Mouse (Mus musculus) kidney, postnatal 25 days (tissue): Measurements from ENCODE around the gene Dock4.
A peak's percentile ranks its signal among the peaks of the same experiment; 100 is the strongest.

ENCODE experiments used
- DNase-seq, 2 experiments: peaks; one replicate each; pipeline ENCODE4 v3.0.0; 2021; ENCODE audit warnings: mixed read lengths in 2 of 2

Dock4 gene

DNA sequence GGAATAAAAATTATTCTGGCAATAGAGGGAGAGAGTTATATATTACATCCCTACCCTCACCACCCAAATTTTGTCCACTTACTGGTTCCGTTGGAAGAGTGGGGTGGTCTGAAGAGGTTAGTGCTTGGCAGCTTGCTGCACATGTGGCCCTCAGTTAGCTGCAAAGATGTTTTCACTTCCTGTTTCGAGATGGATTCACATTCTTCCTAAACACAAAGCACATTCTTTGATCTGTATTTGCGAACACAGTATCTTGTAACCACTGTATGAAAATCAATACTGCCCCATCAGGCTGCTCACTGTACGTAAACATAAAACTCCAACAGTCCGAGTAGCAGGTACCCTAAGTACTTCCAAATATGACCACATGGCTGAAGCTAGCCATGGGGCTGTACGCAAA is 335.8 kb downstream of the Dock4 start:
- no peak for DNase-seq

DNA sequence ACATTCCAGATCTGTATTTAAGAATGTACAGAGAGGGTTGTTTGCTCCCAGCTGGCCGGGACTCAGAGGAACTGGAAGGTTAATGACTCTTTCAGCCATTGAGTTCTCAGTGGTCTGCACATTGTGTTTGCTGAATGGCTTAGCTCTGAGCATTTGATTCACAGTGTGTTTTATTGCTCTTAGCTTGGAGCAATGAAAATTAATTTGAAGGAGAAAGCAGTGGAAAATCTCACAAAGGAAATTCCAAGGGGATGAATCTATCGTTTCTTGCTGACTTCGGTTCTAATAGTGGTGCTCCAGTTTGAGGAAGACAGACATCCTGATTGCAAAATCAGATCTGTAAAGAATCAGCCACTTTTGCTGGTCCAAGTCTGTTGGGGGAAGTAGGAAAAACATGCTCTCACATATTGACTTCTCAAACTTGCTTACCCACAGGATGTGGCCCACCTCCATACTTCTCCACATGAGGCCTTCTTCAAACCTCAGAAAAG is 342.9 kb downstream of the Dock4 start:
- DNase-seq: peak in 1 of 2 experiments; percentile 31

DNA sequence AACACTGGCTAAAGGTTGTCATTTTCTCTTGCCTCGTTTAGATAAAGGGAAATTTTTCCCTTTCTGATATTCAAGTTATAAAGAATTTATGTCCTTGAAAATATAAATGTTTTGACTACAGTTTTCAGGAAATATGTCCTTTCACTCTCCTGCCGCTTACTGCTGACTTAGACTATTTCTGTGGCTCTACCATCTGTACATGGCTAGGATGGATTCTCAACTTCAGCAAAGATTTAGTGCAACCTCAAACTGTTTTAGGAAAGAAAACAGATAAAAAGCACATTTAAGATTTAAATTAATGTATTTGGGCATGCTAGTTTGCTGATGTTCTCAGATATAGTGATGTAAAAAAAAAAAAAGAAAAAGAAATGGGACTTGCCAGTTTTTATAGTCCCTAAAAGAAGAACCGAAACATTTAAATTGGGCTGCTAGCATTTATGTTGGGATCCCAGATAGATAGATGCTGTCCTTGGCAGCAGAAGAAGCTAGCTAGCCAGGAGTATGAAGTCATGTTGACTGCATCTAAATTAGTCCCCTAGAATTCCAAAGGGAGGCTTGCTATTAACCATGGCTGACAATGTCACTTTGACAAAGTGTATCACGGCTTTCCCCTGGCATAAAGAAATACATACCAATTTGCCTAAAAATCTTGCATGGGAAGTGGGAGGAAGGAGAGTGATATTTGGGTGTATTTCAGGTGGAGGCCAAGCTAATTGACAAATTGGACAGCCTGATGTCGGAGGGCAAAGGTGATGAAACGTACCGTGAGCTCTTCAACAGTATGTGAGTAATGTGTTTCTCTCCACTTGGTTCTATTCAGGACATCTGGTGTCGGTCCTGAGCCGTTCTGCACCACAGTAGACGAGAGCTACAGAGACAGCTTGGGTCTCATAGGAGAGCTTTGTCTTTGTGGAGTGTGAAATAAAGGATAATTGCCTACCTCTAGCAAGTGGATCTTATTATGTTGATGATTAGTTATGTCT is 343.9 kb downstream of the Dock4 start:
- no peak for DNase-seq

DNA sequence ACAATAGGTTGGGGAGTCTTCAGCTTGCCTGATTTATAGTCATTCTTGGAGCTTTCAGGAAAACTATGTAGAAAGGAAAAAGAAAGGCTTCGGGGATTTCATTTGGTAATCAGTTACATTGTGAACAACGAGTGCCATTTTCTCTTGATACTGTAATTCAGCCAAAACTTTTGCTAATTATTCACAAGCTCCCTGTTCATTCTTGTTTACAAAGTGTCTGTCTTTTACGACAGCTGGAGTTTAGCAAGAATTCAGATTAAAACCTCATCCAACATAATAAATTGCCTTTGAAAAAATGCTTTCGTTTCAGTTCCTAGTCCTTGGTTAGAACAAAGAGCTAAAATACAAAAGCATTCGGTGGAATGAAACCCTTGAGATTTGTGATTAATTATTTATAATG is 345.5 kb downstream of the Dock4 start:
- DNase-seq: no peak

DNA sequence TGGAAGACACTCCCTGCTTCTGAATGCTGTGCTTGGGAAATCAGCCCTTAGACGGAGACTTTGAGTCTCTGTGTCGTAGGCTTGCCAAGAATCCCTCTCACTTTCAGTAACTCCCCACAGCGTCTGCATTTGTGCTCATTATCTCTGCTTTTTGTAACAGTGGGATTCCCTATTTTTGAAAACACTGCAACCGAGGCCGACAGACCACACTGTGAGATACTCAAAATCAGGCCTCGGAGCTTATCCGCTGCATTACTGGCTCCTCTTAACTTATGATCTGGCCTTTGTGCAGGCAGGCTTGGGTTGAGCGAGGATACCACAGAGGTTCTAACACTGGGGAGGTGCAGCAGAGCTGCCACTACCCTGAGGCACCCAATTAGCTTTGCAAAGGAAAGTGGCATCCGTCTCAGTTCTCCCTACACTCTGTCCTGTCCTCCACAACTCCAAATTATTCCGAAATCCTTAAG is 346.5 kb downstream of the Dock4 start:
- DNase-seq: no peak

DNA sequence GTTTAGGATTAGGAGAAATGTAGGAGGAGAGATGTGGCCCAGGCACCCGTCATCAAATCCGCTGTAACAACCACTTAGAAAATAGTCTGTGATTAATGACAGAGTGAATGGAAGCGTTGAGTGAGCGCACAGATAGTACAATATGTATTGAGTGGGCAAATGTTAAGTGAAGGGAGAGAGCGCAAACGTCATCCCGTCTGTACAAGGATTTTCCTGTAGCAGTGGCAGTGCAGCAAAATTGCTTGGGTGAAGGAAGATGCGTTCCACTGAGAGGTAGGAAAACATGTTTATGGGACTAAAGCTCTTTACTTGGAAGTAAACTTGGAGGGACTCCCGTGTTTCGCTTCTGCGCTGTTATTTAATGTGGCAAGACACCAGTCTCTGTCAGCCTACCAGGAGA is 348.3 kb downstream of the Dock4 start:
- no peak for DNase-seq

DNA sequence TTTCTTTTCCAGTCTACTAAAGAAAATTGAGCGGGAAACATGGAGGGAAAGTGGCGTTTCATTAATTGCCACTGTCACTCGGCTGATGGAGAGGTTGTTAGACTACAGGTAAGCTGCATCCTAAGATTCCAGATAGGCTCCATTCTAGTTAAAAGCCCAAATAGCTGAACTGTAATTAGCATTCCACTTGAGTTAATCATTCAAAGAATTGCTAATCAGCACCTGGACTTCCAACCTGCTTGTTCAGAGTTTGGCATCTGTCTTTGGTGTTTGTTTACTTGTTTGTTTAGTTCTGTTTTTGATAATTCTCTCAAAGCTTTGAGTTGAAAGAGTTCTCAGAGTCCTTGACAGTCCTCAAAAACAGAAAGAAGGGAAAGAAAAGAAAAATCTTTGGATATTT is 349.0 kb downstream of the Dock4 start:
- DNase-seq: no peak

DNA sequence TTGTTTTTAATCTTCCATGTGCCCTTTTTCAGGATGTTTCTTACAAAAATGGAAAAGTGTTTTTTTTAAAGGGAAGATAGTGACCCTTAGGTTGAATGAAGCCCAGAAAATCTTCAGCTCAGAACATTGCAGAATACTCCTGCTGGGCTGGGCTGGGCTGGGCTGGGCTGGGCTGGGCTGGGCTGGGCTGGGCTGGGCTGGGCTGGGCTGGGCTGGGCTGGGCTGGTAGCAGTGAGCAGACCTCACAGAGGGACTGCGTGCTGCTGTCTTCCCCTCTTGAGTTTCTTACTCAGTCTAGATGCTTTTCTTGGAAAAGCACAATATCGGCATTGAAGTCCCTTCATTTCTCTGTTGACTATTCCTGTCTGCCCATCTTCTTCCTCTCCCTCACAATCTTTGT is 350.0 kb downstream of the Dock4 start:
- no peak for DNase-seq

DNA sequence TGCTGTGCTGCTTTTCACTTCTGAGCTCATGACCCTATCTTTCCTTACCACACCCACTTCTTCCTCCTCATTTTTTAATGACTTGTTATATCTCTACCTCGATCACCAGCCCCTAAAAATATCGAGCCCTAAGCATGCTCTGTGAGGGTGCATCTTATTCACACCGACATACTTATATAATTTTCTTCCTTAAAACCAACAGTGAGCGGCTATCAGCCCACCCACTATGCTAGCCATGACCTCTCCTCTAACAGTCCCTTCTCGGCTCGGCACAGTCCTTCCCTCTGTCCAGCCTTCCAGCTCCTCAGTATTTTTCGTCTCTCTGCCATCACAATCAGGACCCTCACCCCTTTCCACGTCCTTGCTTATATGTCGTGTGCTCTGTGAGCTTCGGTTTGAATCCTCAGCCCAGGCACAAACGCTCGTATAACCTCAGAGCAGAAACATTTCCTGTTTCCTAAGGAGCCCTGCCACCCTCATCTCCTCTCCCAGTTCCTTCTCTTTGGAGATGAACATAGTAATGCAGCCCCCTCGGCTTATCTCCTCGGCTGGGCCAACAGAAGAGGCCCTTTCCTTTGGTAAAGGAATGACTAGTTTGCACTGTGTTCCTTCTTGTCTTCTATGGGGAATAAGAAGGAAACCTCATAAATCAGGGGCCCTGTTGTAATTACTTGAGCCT is 351.2 kb downstream of the Dock4 start:
- DNase-seq: no peak

DNA sequence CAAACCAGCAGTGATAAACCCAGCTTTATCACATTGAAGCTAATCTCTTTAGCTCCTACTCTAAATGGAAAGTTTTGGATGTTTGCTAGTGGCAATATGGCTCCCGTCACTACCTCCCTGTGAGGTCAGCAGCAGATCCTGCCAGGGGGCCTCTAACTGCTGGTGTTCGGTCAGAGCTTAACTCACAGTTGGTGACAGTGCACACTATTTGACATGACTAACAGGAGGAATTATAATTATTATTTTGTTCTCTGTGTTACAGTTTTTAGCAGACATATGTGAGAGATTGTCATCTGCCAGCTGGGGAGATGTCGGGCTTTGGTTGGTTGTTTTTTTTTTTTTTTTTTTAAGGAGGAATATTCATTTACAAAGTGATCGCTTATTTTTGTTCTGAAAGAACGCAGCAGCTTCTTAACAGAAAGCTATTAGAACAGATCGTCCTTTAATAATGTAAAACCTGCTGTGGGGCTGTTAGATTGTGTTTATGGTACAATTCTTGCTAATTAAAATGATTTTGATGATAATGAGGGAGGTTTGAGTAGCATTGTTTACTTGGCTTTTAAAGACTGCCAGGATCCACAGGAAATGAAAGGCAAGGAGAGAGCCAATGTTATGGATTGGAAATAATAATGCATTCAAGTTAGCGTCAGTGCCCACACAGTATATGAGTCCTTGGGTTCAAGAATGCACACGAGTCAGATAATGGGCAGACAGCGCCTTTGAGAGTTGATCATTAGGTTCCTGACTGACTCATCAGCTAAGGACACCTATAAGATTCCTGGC is 352.0 kb downstream of the Dock4 start:
- peak in 1 of 2 experiments; percentile 29 for DNase-seq

DNA sequence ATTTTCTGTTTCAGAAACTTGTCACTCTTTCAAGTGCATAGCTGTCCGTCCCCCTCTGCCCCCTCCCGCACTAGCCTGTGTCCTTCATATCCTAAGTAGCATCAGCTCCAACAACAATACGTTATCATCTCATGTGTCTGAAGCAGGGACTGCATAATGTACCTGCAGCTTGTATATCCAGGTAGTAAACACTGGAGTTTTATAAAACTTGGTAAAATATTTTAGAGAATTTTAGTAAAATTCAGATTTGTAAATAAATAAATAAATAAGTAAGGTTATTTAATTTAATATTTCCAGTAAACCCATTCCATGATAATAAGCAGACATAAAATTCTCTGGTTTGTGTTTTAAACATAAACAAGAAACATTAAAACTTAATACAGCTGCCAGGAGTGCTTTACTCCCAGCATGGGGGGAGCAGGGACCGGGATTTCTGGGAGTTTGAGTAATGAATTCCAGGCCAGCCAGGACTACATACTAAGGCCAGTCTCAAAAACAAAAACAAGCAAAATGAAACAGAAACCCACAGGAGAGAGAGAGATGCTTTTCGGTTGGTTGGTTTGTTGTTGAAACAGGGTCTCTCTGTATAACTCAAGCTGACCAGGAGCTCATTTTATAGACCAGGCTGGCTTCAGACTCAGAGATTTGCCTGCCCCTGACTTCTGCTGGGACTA is 352.7 kb downstream of the Dock4 start:
- no peak for DNase-seq

DNA sequence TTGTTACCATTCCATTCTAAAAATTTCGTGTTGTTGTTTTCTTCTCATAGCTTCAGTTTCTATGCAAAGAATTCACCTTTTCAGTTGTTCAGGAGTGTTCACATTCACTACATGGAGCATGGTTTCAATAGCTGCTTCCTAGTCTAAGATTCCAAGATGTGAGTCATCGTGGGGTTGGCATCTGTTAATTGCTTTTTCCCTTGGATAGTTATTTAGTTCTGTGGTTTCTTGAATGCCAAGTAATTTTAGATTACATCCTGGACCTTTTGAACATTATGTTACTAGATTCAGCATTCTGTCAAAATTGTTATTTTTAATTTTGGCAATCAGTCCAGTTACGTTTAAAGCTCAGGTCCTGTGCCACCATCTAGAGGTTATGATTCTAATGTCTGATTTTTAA is 355.7 kb downstream of the Dock4 start:
- DNase-seq: no peak

DNA sequence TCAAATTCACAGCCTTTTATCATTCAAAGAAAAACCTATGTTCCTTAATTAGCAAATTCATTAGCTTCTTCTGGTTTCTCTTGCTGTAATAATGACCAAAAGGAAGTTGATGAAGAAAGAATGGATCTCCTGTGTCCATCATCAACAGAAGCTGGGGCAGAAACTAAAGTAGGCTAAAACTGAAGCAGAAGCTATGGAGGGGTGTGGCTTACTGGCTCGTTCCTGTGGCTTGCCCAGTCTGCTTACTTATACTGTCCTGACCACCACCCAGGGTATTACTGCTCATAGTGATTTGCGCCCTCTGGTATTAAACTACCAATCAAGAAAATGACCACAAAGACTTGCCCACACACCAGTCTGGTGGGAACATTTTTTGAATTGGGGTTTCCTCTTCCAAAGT is 359.5 kb downstream of the Dock4 start:
- no peak for DNase-seq

DNA sequence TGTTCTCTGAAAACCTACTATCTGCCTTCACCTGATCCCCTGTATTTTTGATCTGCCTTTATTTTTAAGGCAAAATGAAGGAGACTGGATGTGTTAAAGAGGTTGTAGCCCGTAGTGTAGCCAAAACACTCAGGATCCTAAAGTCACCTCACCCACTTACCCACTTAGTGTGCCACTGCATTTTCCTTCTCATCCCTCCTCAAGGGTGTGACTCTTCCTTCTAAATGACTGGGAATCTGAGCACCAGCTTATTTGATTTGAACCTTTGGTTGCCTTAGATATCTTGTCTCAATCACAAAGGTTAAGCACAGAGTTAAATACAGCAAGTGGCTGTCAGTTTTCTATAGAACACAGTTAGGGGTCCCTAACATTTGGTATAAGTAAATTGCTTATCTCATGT is 362.2 kb downstream of the Dock4 start:
- no peak for DNase-seq

DNA sequence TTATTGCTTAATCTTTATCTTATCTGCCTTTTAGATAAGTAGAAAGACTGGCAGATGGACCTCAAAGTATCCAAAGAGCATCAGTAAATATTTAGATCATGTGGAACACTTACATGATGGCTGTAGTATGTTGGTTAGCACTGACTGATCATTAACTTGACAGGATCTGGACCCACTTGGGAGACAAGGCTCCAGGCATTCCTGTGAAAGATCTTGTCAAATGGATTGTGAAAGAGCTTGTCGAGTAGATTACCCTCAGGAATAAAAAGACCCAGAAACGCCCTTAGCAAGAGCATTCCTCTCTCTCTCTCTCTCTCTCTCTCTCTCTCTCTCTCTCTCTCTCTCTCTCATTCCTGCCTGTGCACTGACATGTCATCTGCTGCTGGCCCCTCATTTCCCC is 367.7 kb downstream of the Dock4 start:
- no peak for DNase-seq

DNA sequence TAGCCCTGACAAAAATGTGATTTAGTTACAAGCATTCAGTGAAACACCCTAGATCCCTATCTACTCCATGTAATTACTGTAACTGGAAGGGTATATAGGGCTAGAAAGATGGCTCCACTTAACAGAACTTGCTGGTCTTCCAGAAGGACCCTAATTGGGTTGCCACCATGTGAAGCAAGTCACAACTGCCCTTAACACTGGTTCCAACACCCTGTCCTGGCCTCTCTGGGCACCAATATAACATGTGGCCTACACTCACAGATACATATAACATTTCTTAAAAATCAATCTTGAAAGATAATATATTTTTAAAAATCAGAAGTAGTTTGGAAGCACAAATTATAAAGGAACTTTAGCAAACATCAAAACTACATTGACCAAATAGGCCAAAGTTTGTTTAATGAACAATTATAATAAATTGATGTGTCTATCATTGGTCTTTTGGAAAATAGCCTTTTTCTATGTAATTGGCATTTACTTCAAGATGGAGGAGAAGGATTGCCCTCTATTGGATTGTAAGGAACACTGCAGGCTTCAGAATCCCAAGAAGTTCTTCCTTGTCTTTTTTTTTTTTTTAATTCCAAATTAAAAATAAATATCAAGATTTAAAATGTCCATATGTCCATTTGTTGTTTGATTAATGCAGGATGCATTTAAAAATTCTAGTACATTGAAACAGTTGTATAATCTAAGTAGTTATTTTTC is 369.1 kb downstream of the Dock4 start:
- no peak for DNase-seq

DNA sequence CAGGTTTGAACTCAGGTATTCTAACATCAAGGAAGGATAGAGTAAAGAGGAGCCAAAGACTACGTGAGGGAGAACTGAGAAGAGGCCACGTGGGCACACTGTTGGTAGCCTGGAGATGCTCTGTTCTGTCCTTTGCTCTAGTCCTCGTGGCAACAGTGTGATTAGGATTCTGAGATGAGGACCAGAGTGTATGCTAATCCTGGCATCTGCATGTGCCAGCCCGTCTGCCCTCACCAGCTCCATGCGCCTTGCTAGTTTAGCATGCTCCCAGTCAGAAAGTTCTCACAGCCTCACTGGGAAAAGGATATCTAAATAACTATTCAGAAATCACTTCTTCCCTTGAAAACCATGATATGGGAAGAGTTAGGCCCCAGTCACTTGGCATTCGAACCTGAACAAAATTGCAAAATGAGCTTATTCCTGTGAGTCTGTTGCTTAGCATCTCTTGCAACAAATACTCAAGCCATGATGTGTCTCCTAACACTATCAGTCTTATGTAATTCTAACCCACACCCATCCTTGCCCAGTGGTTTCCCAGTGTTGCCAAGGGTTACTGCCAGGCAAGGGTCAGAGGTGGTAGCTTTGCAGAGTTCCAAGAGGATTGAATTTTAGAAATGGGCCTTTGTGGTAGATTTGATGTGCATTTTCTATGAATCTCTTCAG is 372.4 kb downstream of the Dock4 start:
- no peak for DNase-seq

DNA sequence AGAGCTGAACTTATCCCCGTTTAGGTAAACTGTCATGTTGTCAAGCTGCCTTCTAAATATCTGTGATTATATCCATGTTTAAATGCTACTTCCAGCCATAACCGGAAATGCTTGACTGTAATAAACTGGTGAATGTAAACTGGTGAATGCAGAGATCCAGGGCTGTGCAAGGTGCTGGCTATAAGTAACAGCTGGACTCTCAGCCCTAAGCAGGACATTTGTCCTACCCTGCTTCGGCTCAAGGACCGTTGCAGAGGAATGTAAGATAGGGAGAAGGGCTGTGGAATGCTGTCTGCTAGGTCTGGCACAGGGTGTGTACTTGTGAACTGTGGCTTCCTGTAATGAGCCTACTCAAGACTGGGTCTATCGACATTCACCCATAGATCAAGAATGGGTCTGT is 377.9 kb downstream of the Dock4 start:
- no peak for DNase-seq

DNA sequence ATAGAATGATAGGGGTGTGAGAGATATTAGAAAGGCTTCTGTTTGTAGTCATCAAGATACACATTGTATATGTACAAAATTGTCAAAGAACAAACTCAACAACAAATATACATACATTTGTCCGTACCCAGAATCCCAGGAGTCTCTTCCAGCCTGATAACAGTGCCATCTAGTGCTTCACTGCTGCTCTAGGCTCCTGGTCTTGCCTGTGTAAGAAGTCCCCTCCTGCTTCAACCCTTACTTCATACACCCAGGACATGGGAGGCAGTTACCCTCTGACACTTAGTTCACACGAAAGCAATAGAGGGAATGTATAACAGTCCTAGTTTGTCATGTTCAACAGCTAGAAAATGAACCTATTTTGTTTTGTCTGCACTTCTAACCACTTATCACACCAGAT is 378.5 kb downstream of the Dock4 start:
- peak in 1 of 2 experiments; percentile 43 for DNase-seq

DNA sequence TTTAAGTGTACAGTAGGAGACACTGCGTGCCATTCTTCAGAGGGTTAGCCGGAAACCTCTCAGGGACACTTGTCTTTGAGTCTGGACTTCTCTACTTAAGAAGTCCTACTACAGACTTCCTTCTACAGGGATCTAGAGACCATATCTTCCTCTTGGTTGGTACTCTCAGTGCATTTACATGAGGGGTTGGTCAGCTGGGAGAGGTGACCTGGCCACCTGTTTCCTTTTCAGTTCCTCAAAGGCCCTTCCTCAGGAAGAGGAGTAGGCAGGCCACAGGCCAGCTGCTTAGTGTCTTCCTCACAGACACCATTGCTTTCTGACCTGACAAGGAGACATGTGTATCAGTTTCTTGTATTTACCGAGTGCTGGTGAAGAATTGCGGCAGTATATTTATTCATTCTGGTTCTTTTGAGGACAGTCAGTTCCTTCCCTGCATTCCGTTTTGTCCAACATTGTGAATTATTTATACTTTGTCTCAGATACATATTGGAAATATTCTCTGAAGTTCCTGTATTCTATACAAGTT is 380.2 kb downstream of the Dock4 start:
- no peak for DNase-seq

DNA sequence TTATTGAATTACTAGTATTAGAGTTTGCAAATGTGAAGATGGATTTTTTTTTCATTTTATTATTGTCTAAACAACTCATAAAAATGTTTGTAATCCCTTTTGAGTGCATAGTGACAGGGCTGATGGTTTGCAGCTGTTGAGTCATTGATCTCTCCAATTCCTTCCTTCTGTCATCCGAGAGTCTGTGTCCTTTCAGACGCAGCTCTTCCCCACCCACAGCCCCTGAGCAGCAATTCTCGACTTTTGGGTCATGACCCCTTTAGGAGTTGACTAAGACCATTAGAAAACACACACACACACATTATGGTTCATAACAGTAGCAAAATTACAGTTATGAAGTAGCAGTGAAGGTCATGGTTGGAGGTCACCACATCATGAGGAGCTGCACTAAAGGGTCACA is 380.7 kb downstream of the Dock4 start:
- DNase-seq: peak in 1 of 2 experiments; percentile 63
